Mouse (Mus musculus) ES-CJ7 (cell line): ENCODE results near the gene Cd52.
"Not testable (repeated sequence)": the region's sequence is repeated elsewhere in the genome, so short reads cannot be mapped to it uniquely, and the experiment has no call there.

Source experiments
- DNase-seq: peaks from one replicate; pipeline ENCODE4 v3.0.0; 2011; ENCODE audit warnings: low read depth, low spot score

Cd52 gene

GRCm38 (mm10) chr4:134094923-134095547, at the start of gene Cd52:
Gene Cd52 (minus strand): TSS chr4:134095082.
- no peak for DNase-seq

DNA sequence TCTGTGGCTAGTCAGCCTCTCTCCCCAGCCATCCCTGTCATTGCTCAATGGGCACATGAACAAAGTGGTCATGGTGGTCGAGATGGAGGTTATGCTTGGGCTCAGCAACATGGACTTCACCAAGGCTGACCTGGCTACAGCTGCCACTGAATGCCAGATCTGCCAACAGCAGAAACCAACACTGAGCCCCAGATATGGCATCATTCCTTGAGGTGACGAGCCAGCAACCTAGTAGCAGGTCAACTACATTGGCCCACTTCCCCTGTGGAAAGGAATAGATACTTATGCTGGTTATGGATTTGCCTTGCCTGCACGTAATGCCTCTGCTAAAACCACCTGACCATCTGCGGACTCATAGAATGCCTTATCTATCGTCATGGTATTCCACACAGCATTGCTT, 49.4 kb upstream of the Cd52 start:
- not testable (repeated sequence) for DNase-seq

DNA sequence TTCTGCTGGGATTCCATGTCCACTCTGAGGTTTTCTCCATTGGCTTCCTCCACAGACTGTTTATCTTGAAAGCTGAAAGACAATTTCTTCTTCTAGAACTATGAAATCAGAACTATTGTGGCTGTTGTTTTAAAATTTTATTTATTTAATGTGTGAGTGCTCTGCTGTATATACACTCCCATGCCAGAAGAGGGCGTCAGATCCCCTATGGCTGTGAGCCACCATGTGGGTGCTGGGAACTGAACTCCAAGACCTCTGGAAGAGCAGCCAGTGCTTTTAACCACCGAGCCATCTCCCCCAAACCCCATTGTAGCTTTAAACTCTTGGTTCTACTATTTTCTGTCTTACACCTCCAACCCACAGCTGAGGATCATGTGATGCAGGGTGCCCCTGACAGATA, 44.0 kb upstream of the Cd52 start:
- peak; percentile 57 for DNase-seq

- no peak for DNase-seq
Observed at GRCm38 (mm10) chr4:134136280-134136926, 41.5 kb upstream of the Cd52 start.

DNA sequence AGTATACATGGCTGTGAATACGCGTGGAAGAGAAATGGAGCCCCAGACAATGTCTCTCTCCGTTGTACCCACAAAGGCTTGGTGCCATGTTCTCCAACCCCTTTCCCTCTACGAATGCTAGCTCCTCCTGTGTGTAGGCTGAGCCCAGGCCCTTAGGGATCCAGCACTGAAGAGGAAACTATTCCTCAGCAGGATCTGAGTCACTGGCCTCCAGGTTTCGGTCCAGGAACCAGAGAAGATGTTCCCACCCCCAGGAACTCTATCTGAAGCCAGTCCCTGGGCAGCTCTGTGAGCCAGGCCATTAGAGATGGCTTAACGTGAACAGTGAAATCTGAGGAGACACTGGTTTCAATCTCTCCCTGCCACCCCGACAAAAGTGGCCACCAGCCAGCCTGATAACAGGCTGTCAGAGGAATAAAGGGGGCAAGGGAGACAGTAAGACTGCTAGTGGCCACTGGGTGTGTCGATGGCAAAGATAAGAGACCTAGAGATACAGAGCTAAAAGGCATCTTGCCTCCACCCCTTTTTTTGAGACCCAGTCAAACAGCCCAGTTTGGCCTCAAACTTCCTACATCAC, 37.7 kb upstream of the Cd52 start:
- no peak for DNase-seq

GRCm38 (mm10) chr4:134132117-134132516, 37.2 kb upstream of the Cd52 start:
- DNase-seq: no peak

- DNase-seq: no peak
Observed at GRCm38 (mm10) chr4:134129482-134129881, 34.6 kb upstream of the Cd52 start.

GRCm38 (mm10) chr4:134128983-134129362, 34.1 kb upstream of the Cd52 start:
- peak; percentile 62 for DNase-seq

DNA sequence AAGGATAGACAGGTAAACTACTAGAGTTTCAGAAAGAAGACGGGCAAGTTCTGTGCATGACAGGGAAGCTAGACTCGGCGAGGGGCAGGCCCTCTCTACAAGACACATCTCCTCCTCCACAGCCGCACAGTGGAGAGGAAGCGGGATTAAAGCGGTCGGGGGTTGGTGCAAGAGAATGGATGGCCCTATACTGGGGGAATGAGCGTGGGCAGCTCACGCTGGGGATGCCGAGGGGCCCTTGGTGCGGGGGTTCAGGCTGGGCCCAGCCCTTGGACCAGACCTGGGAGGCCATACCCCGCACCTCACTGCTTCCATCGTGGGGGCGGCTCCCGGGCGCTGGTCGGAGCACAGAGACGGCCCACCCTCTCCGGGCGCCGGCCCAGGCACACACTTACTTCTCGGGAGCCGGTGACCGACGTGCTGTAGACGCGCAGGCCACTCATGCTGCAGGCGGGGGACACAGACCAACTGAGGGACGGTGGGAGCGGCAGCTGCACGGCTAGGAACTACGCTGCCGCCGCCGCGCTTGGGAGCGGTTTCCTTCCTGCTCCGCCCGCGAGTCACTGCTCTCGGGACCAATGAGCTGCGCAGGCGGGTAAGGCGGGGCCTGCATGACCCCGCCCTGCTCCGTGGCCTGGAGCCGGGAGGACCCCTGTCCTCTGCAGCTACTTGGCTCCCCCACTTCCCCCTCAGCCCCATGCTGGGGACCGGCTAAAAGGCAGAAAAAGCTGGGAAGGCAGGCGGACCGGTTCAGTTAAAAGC, 33.5 kb upstream of the Cd52 start, which contains the start of gene Sh3bgrl3:
Sh3bgrl3 (minus strand) TSS at position 569 of the 762 bp plus-strand sequence.
- DNase-seq: peak; percentile 78

GRCm38 (mm10) chr4:134127793-134128192, 32.9 kb upstream of the Cd52 start:
- no peak for DNase-seq

GRCm38 (mm10) chr4:134127121-134127455, 32.2 kb upstream of the Cd52 start:
- DNase-seq: no peak

DNA sequence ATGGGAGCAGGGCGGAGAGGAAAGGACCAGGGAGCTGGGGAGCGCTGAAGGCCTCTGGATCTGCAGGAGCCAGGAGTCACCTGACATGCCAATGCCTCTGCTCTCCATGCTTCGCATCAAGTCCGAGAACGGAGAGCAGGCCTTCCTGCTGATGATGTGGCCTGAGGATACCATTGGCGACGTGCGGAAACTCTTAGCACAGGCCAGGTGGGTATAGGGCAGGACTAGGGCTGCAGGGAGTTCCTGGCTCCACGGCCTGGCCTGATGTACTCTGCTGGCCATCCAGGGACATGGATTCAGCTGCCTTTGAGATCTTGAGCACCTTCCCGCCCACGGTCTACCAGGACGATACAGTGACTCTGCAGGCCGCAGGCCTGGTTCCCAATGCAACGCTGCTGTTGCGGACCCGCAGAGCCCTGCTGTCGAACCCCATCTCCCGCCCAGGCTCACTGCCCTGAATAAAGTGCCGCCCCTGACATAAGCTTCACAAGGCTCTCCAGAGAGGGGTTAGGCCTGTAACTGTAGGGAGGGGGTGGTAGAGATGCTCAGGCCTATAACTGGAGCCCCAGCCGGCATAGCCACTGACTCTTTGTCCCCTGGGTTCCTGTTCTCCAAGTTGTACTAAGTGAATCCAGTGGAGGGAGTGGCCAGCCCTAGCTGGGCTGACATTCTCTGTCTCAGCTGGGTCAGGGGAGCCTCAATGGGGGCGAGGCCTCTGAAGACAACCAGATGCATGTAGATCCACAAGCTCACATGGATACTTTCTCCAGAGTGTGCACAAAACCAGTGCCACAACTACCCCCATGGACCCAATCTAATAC, 31.6 kb upstream of the Cd52 start:
- DNase-seq: no peak

GRCm38 (mm10) chr4:134125383-134126060, 30.6 kb upstream of the Cd52 start:
- no peak for DNase-seq

DNA sequence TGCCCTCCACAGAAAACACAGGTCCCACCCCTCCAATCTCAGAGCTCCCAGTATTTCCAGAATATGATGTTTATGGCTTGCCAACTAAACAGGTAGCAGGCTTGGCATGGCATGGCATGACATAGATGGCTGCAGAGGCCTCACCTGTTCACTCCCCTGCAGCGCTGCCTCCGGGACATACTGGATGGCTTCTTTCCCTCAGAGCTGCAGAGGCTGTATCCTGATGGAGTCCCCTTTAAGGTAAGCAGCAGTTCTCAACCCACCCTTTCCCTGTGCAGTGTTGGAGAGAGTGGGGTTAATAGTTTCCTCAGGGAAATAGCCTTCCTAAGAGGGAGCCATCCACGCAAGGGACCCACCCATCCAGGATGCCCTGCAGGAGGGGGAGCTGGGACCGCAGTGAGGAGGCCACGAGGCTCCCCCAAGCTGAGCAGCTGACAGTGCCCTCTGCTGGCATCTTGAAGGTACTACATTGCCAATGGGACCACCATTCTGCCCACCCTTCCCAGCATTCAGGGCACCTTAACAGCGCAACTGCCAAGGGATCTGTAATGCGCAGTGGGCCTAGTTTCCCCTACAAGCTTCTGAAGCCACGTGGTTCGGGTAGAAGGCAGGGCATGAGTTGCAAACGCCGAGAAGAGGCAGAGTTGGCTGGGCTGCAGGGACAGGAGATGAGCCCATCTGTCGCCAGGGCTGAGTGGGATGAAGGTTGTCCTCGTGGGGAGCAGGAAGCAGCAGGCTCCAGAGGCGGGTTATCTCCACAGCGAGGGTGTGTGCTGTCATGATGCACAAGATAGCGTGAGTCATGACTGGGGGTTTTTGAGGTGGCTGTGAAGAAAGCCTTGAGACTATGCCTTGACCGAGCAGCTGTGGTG, 29.0 kb upstream of the Cd52 start:
- DNase-seq: peak; percentile 81

DNA sequence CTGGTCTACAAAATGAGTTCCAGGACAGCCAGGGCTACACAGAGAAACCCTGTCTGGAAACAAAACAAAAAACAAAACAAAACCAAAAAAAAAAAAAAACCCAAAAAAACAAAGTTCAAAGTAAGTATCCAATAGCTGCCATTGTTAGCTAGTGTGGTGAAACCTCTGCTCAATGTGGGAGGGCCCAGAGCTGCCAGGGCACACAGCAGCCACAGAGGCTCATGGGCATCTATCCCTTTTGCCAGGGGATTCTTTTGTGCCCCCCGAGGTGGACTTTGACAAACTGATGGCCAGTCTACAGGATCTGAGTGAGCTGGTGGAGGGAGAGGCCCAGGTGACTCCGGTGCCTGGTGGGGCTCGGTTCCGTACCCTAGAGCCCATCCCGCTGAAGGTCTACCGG, 28.3 kb upstream of the Cd52 start:
- no peak for DNase-seq

DNA sequence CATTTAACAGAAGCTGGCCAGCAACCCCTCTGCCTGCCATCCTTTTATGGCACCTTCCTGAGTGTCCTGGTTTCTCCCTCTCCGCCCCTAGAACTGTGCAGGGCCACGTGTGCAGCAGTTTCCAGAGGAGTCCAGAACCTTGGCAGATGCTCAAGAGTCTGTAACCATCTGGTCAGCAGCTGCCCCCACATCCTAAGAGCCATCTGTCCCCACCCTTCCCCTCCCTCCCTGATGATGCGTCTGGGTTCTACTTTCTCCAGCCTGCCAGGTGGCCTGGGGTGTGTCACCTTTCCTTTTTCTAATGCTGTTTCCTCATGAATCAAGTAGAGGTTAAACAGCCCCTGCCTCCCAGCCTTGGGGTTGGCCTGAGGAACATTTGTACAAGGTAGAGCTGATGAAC, 27.4 kb upstream of the Cd52 start:
- DNase-seq: no peak

- no peak for DNase-seq
Observed at GRCm38 (mm10) chr4:134121571-134121970, 26.7 kb upstream of the Cd52 start.

DNA sequence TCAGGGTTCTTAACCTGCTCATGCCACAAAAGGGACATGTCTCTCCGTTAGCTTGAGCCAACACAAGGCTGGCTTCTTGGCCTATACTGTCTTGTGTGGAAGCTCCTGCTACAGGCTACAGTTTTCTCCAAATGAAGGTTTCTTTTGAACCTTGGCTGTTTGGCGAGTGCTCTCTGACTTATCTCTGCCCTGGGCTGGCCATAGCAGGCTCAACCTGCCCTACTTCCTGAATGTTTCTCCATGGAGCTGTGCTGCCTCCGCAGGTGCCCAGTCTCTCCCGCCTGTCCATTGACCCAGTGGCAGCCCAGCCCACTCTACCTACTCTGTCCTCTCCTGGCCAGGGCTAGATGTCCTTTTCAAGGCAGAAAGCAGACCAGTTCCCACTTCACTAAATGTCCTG, 26.0 kb upstream of the Cd52 start:
- no peak for DNase-seq

- peak; percentile 45 for DNase-seq
Observed at GRCm38 (mm10) chr4:134120192-134120805, 25.4 kb upstream of the Cd52 start.

GRCm38 (mm10) chr4:134119644-134120043, 24.8 kb upstream of the Cd52 start:
- peak; percentile 93 for DNase-seq
